Mouse (Mus musculus) CH12.LX (cell line): ENCODE data around the gene Lefty1.

Source experiments
- EP300 ChIP-seq: IDR thresholded peaks from 2 replicates; pipeline ENCODE4 v1.6.1; 2011; ENCODE audit warnings: low read length, improper control_type of control experiment
- HCFC1 ChIP-seq: IDR thresholded peaks from 2 replicates; pipeline ENCODE4 v1.6.1; 2012; ENCODE audit warnings: low read depth, mild to moderate bottlenecking, inconsistent platforms, low read length, improper control_type of control experiment
- POLR2AphosphoS2 ChIP-seq: IDR thresholded peaks from 2 replicates; pipeline ENCODE4 v1.6.1; 2011; ENCODE audit warnings: low read depth, low read length, improper control_type of control experiment
- ZMIZ1 ChIP-seq: IDR thresholded peaks from 2 replicates; pipeline ENCODE4 v1.6.1; 2012; ENCODE audit warnings: low read depth, mild to moderate bottlenecking, inconsistent platforms, low read length, improper control_type of control experiment

DNA sequence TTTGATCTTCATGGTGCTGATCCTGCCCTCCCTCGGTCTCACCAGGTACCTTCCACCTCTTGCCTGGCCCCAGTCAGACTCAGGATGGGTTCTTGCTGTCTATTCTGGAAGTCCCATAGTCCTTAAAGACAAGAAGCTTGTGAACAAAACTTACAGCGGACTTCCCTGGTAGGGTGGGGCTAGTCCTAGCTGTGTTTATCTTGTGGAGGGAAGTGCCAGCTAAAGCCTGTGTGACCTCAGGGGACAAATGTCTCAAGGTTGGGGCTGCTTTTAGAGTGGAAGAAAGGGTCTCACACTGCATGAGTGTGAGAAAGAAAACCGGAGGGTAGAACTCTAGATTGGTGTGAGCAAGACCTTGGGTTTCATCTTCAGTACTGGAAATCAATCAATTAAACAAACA lies 31.0 kb downstream of the Lefty1 start:
- no peak for TF ChIP-seq ZMIZ1
- no peak for TF ChIP-seq HCFC1
- TF ChIP-seq EP300: no peak
- no peak for TF ChIP-seq POLR2AphosphoS2
